Mouse (Mus musculus) limb, embryonic 10.5 days (tissue): ENCODE data around the gene Eif5a. TPM values are rescaled to one million over a fixed set of nuclear protein-coding genes. Genes with fewer than 3 reads are reported as not detected.
"Not testable (repeated sequence)": the region's sequence is repeated elsewhere in the genome, so short reads cannot be mapped to it uniquely, and the experiment has no call there.

Experiments
- DNase-seq: peaks from one replicate; pipeline ENCODE4 v3.0.0-alpha.2; 2017; ENCODE audit warnings: low spot score
- H3K27ac ChIP-seq: fragments of 300-500 bp; sonication (generic); 2 replicates; pipeline ENCODE4 v1.5.1; 2016; ENCODE audit warnings: mild to moderate bottlenecking
- H3K27me3 ChIP-seq: fragments of 300-500 bp; sonication (generic); 2 replicates; pipeline ENCODE4 v1.6.1; 2016; ENCODE audit warnings: low read depth, mild to moderate bottlenecking; ENCODE audit not compliant: poor library complexity, severe bottlenecking
- H3K36me3 ChIP-seq: fragments of 300-500 bp; sonication (generic); 2 replicates; pipeline ENCODE4 v1.6.1; 2016; ENCODE audit warnings: mild to moderate bottlenecking, moderate library complexity
- H3K4me1 ChIP-seq: fragments of 300-500 bp; sonication (generic); 2 replicates; pipeline ENCODE4 v1.6.1; 2016
- H3K4me3 ChIP-seq: fragments of 300-500 bp; sonication (generic); 2 replicates; pipeline ENCODE4 v1.5.1; 2016; ENCODE audit warnings: mild to moderate bottlenecking, moderate library complexity
- H3K9me3 ChIP-seq: fragments of 300-500 bp; sonication (generic); replicated peaks from 2 replicates; pipeline ENCODE4 v1.6.1; 2016; ENCODE audit warnings: mild to moderate bottlenecking
- WGBS: fragments of 180-500 bp; shearing (Covaris S2); methylation state at CpG from one replicate; pipeline ENCODE4 v1.1.7; 2016; 5-methylcytosine and 5-hydroxymethylcytosine counted together
- polyA plus RNA-seq: library from polyadenylated mRNA; unstranded; fragments of >200 nt; fragmentation: Nextera tagmentation; extraction: Ambion mirVana; gene quantifications from 2 replicates; pipeline ENCODE4 v1.2.1, GENCODE M21; 2016

The Eif5a gene
- polyA plus RNA-seq, 1 experiment from 2014 or later, result 3,029 TPM

GRCm38 (mm10) chr11:69955618-69956017, 33.9 kb upstream of the Eif5a start:
- H3K4me1 ChIP-seq, H3K27me3 ChIP-seq, H3K9me3 ChIP-seq, H3K27ac ChIP-seq, H3K36me3 ChIP-seq, H3K4me3 ChIP-seq, DNase-seq: not testable (repeated sequence)
- WGBS, result 75% methylated on average over 4 of the region's 4 CpGs

- Histone ChIP-seq H3K27ac (no peak overlapping the region), H3K4me3 (no peak overlapping the region), H3K4me1 (peaks cover 10% of the 10 kb centered on the region), H3K27me3 (no peaks in the 10 kb centered on the region), H3K9me3 (no peaks in the 10 kb centered on the region), H3K36me3 (no peaks in the 10 kb centered on the region)
- WGBS, result 79% methylated on average over 11 of the region's 11 CpGs
- DNase-seq, result no peak
These were observed 31.6 kb upstream of the Eif5a start for GRCm38 (mm10) chr11:69953267-69953915.

GRCm38 (mm10) chr11:69952274-69952673, 30.5 kb upstream of the Eif5a start:
- Histone ChIP-seq H3K27ac (no peak overlapping the region), H3K9me3 (no peaks in the 10 kb centered on the region), H3K4me3 (no peak overlapping the region), H3K36me3 (no peaks in the 10 kb centered on the region), H3K4me1 (peaks cover 15% of the 10 kb centered on the region), H3K27me3 (no peaks in the 10 kb centered on the region)
- 31% methylated on average over 1 of the region's 1 CpGs for WGBS
- no peak for DNase-seq

DNA sequence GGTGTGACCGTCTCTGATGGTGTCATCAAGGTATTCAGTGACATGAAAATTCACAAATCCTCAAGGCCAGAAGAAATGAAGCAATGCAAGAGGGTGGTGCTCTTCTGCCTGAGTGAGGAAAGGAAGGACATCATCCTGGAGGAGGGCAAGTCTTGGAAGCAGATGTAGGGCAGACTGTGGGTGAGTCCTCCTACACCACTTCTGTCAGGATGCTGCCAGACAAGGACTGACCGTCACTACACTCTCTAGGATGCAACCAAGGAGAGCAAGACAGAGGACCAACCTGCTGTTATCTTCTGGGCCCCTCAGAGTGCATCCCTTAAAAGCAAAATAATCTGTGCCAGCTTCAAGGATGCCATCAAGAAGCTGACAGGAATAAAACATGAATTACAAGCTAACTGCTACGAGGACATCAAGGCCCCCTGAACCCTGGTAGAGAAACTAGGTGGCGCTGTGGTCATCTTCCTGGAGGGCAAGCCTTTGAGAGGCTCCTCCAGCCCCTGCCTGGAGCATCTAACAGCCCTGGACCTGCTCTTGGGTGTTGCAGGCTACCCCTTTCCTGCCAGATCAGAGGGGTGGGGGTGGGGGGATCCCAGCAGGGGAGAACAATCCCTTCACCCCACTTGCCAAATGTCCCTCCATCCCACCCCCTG, 29.2 kb upstream of the Eif5a start:
- peaks cover 7% of the 10 kb centered on the region for H3K36me3 ChIP-seq
- no peak for DNase-seq
- WGBS, result 47% methylated on average over 4 of the region's 4 CpGs
- H3K4me3 ChIP-seq, result no peak overlapping the region
- H3K4me1 ChIP-seq, result peaks cover 28% of the 10 kb centered on the region
- no peaks in the 10 kb centered on the region for H3K9me3 ChIP-seq
- H3K27me3 ChIP-seq, result no peaks in the 10 kb centered on the region
- H3K27ac ChIP-seq, result no peak overlapping the region

- Histone ChIP-seq H3K4me3 (peak overlapping the region; percentile 57), H3K36me3 (peaks cover 29% of the 10 kb centered on the region), H3K27ac (peak overlapping the region; percentile 96), H3K27me3 (no peaks in the 10 kb centered on the region), H3K4me1 (peaks cover 31% of the 10 kb centered on the region), H3K9me3 (no peaks in the 10 kb centered on the region)
- 0% methylated on average over 14 of the region's 14 CpGs for WGBS
- peak; percentile 92 for DNase-seq
These were observed 27.0 kb upstream of the Eif5a start for GRCm38 (mm10) chr11:69948763-69949150.

DNA sequence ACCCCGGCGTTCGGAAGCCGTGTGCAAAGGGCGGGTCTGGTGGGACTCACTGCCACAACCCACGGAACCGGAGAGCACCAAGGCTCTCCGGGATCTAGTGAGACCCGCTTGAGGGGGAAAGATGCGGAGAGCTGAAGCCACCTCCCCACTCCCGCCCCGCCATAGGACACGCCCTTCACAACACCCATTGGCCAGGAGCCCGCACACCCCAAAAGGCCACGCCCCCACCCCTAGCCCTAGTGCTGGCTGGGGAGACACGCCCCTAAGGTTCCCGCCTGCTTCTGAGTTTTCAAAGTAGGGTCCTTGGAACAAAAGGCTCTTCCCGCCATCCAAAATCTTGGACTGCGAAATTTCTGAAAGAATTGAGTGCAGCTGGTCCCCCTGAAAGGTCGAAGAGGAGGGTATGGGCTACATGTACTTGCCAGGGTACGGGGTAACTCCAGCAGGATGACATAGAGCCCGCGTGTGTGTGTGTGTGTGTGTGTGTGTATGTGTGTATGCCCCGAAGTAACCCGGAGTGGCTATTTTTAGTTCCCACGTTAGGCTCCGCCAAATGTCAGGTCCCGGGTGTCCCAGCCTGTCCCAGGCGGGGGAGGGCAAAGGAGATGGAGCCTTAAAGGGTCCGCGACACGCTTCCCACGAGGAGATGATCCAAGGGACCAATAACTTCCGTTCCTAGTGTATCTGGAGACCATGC, 26.5 kb upstream of the Eif5a start, which contains the start of gene Slc2a4:
Gene Slc2a4, minus strand, starts transcription at position 123 of the 697 bp plus-strand sequence.
- WGBS, result under 1% methylated on average over 32 of the region's 34 CpGs
- no peaks in the 10 kb centered on the region for H3K27me3 ChIP-seq
- H3K9me3 ChIP-seq, result no peaks in the 10 kb centered on the region
- peak within 1 kb of the TSS; percentile 96 for H3K27ac ChIP-seq
- DNase-seq, result peak; percentile 96
- H3K36me3 ChIP-seq, result peaks cover 34% of the 10 kb centered on the region
- peaks cover 31% of the 10 kb centered on the region for H3K4me1 ChIP-seq
- H3K4me3 ChIP-seq, result peak within 1 kb of the TSS; percentile 57

DNA sequence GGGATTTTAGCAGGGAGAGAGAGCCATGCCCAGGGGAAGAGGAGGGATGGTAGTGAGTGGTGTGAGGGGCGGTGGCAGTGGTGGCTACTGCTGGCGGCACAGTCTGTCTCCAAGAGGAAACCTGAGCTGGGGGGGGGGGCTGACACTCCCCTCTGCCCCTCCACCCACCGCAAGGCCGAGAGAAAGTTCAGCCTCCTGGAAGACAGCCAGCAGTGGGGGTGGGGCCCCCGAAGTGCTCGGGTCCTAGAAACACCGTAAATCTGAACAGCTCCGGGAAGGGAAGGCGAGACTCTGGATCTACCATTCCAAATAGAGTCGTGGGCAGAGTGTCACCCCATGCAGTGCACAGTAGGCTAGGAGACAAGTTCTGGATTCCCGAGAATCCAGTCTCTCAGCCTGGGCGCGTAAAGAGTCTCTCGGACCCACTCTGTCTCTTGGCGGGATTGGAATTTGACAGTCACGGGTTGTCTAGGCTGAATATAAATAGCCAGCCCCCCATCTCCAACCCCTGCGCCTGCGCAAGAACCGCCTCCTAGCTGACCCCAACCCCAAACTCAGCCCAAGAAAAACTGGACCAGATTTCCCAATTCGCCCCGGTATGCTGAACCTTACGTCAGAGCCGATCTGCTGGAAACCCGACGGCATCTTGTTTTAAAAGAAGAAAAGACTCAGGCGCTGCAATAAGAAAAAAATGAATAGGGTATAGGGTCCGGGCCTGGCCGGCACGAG, 25.7 kb upstream of the Eif5a start:
- Histone ChIP-seq H3K36me3 (peaks cover 41% of the 10 kb centered on the region), H3K27ac (peak overlapping the region; percentile 96), H3K27me3 (no peaks in the 10 kb centered on the region), H3K4me3 (peak overlapping the region; percentile 57), H3K9me3 (no peaks in the 10 kb centered on the region), H3K4me1 (peaks cover 31% of the 10 kb centered on the region)
- WGBS, result 2% methylated on average over 29 of the region's 29 CpGs
- DNase-seq, result peak; percentile 75

- peak overlapping the region; percentile 96 for H3K27ac ChIP-seq
- DNase-seq, result no peak
- WGBS, result 93% methylated on average over 18 of the region's 18 CpGs
These were observed 24.5 kb upstream of the Eif5a start for GRCm38 (mm10) chr11:69945997-69946891.

GRCm38 (mm10) chr11:69945216-69945615, 23.5 kb upstream of the Eif5a start:
- H3K27me3 ChIP-seq, result peaks cover 5% of the 10 kb centered on the region; the same call in 1 of the 2 replicates
- H3K4me3 ChIP-seq, result 0 out of 2 replicates have a peak overlapping the region, but pooled peaks have one; percentile 2
- H3K36me3 ChIP-seq, result peaks cover 58% of the 10 kb centered on the region
- 79% methylated on average over 13 of the region's 13 CpGs for WGBS
- H3K9me3 ChIP-seq, result no peaks in the 10 kb centered on the region
- no peak for DNase-seq
- peak overlapping the region; percentile 96; the same call in 1 of the 2 replicates for H3K27ac ChIP-seq
- peaks cover 31% of the 10 kb centered on the region for H3K4me1 ChIP-seq

More at GRCm38 (mm10) chr11:69945997-69946891, 24.5 kb upstream of the Eif5a start:
- Histone ChIP-seq H3K4me1 (peaks cover 31% of the 10 kb centered on the region), H3K27me3 (no peaks in the 10 kb centered on the region), H3K9me3 (no peaks in the 10 kb centered on the region), H3K36me3 (peaks cover 52% of the 10 kb centered on the region), H3K4me3 (peak overlapping the region; percentile 57)

DNA sequence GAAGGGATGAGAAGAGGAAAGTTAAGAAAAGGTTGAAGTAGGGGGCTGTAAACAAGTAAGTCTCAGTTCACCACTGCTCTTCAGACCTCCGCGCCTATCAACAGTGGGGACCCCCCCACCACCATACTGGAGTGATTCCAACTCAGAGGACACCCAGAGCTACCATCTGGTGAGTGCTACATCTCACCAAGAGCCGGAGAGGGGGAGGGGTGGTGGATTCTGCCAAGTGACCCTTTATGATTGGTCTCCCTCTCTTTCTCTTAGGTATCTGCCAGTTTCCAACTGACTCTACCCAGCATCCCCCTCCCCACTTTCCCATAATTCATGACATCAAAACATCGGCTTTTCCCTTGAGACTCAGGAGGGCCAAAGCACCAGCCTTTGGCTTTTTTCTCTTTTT, 19.2 kb upstream of the Eif5a start:
- no peak overlapping the region for H3K4me3 ChIP-seq
- no peaks in the 10 kb centered on the region for H3K9me3 ChIP-seq
- H3K27me3 ChIP-seq, result peaks cover 46% of the 10 kb centered on the region
- H3K4me1 ChIP-seq, result peaks cover 43% of the 10 kb centered on the region
- WGBS, result 75% methylated on average over 4 of the region's 4 CpGs
- H3K36me3 ChIP-seq, result peaks cover 55% of the 10 kb centered on the region
- no peak overlapping the region for H3K27ac ChIP-seq
- no peak for DNase-seq

DNA sequence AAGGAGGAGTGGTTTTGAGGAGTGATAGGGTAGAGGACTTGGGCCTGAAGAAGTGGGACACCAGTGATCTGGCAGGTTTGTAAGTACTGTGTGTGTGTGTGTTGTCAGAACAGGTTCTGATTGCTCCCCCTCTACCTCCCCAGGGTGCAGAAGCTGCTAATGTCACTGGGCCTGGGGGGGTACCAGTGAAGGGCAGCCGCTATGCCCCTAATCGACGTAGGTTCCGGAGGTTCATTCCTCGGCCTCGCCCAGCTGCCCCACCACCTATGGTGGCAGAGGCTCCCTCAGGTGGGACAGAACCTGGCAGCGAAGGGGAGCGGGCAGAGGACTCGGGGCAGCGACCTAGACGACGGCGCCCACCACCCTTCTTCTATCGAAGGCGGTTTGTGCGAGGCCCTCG, 18.0 kb upstream of the Eif5a start:
- H3K9me3 ChIP-seq, result no peaks in the 10 kb centered on the region
- peaks cover 56% of the 10 kb centered on the region for H3K27me3 ChIP-seq
- no peak overlapping the region for H3K27ac ChIP-seq
- WGBS, result 93% methylated on average over 17 of the region's 17 CpGs
- no peak overlapping the region for H3K4me3 ChIP-seq
- H3K4me1 ChIP-seq, result peaks cover 52% of the 10 kb centered on the region
- H3K36me3 ChIP-seq, result peaks cover 43% of the 10 kb centered on the region
- no peak for DNase-seq

- Histone ChIP-seq H3K4me3 (no peak overlapping the region), H3K4me1 (peaks cover 58% of the 10 kb centered on the region), H3K36me3 (peaks cover 37% of the 10 kb centered on the region), H3K27me3 (peaks cover 58% of the 10 kb centered on the region), H3K9me3 (no peaks in the 10 kb centered on the region), H3K27ac (no peak overlapping the region)
- 71% methylated on average over 5 of the region's 5 CpGs for WGBS
- no peak for DNase-seq
These were observed 17.4 kb upstream of the Eif5a start for GRCm38 (mm10) chr11:69939181-69939580.
